Mouse (Mus musculus) CH12.LX (cell line): ENCODE results near the gene Kntc1. TPM values are rescaled to one million over a fixed set of nuclear protein-coding genes. Genes with fewer than 3 reads are reported as not detected.

Source experiments
- DNase-seq: peaks from one replicate; pipeline ENCODE4 v3.0.0-alpha.2; 2013; ENCODE audit errors: extremely low read depth
- H3K27ac ChIP-seq: 2 replicates; pipeline ENCODE4 v1.5.1; 2012; ENCODE audit warnings: low read depth, mild to moderate bottlenecking, control low read depth, moderate library complexity; ENCODE audit not compliant: insufficient read depth
- H3K27me3 ChIP-seq: replicated peaks from 2 replicates; pipeline ENCODE3; 2012; ENCODE audit warnings: inconsistent platforms
- H3K36me3 ChIP-seq, 2 experiments: replicated peaks in 1 of 2; 2 replicates each; pipeline versions ENCODE3 to v1.6.1; 2012; ENCODE audit warnings: inconsistent platforms in 1 of 2, low read length in 1 of 2, mild to moderate bottlenecking in 1 of 2, mixed read lengths in 1 of 2, moderate library complexity in 1 of 2; ENCODE audit not compliant: control insufficient read depth in 1 of 2, insufficient read depth in 1 of 2
- H3K4me1 ChIP-seq, 2 experiments: 2 replicates each; pipeline ENCODE4 v1.6.1; 2012; ENCODE audit warnings: inconsistent platforms in 1 of 2, moderate library complexity in 1 of 2; ENCODE audit not compliant: insufficient read depth in 2 of 2, control insufficient read depth in 1 of 2
- H3K4me2 ChIP-seq: 2 replicates; pipeline ENCODE4 v1.6.1; 2012; ENCODE audit warnings: low read depth, mild to moderate bottlenecking, control low read depth; ENCODE audit not compliant: poor library complexity, insufficient read depth, severe bottlenecking
- H3K4me3 ChIP-seq, 3 experiments: fragments of 150-350 bp in 1 of 3; sonication (generic) in 1 of 3; replicated peaks in 1 of 3; 2 replicates each; pipeline versions ENCODE3 to v1.5.1; 2011 to 2012; ENCODE audit warnings: low read depth in 2 of 3, low read length in 2 of 3, mild to moderate bottlenecking in 2 of 3, moderate library complexity in 2 of 3, control low read depth in 1 of 3, improper control_type of control experiment in 1 of 3, inconsistent platforms in 1 of 3, mixed read lengths in 1 of 3; ENCODE audit not compliant: poor library complexity in 1 of 3
- H3K79me2 ChIP-seq: replicated peaks from 2 replicates; pipeline ENCODE4 v1.6.1; 2012; ENCODE audit warnings: mild to moderate bottlenecking, moderate library complexity; ENCODE audit not compliant: control insufficient read depth, poor library complexity, insufficient read depth, severe bottlenecking; ENCODE audit errors: extremely low read depth
- H3K9ac ChIP-seq: 2 replicates; pipeline ENCODE4 v1.6.1; 2012; ENCODE audit warnings: low read depth, mild to moderate bottlenecking, control low read depth, moderate library complexity; ENCODE audit not compliant: insufficient read depth
- H3K9me3 ChIP-seq: replicated peaks from 2 replicates; pipeline ENCODE3; 2012; ENCODE audit warnings: low read length, inconsistent platforms, mixed read lengths
- BHLHE40 ChIP-seq: IDR thresholded peaks from 2 replicates; pipeline ENCODE4 v1.6.1; 2011; ENCODE audit warnings: mild to moderate bottlenecking, low read depth, low read length, improper control_type of control experiment
- CHD1 ChIP-seq: IDR thresholded peaks from 2 replicates; pipeline ENCODE4 v1.6.1; 2012; ENCODE audit warnings: low read depth, low read length, improper control_type of control experiment, inconsistent platforms
- CTCF ChIP-seq, 2 experiments: IDR thresholded peaks in 1 of 2; conservative IDR thresholded peaks in 1 of 2; 2 replicates each; pipeline ENCODE4 v1.5.1; 2011 to 2012; ENCODE audit warnings: low read depth in 2 of 2, low read length in 2 of 2, improper control_type of control experiment in 1 of 2, inconsistent platforms in 1 of 2, mild to moderate bottlenecking in 1 of 2, moderate library complexity in 1 of 2
- ELF1 ChIP-seq: IDR thresholded peaks from 2 replicates; pipeline ENCODE4 v1.6.1; 2014; ENCODE audit warnings: low read depth, mild to moderate bottlenecking, inconsistent platforms, low read length, improper control_type of control experiment
- ETS1 ChIP-seq: conservative IDR thresholded peaks from 2 replicates; pipeline ENCODE4 v1.6.1; 2012; ENCODE audit warnings: low read depth, mild to moderate bottlenecking, inconsistent platforms, low read length, improper control_type of control experiment, moderate library complexity
- GABPA ChIP-seq: IDR thresholded peaks from 2 replicates; pipeline ENCODE4 v1.6.1; 2012; ENCODE audit warnings: low read depth, low read length, improper control_type of control experiment, inconsistent platforms; ENCODE audit not compliant: insufficient replicate concordance
- HCFC1 ChIP-seq: IDR thresholded peaks from 2 replicates; pipeline ENCODE4 v1.6.1; 2012; ENCODE audit warnings: low read depth, mild to moderate bottlenecking, inconsistent platforms, low read length, improper control_type of control experiment
- KAT2A ChIP-seq: IDR thresholded peaks from 2 replicates; pipeline ENCODE4 v1.6.1; 2012; ENCODE audit warnings: low read length, improper control_type of control experiment, inconsistent platforms; ENCODE audit not compliant: insufficient replicate concordance
- MAFK ChIP-seq: IDR thresholded peaks from 2 replicates; pipeline ENCODE4 v1.6.1; 2011; ENCODE audit warnings: low read length, improper control_type of control experiment; ENCODE audit not compliant: insufficient replicate concordance
- MEF2A ChIP-seq: IDR thresholded peaks from 2 replicates; pipeline ENCODE4 v1.6.1; 2014; ENCODE audit warnings: low read depth, mild to moderate bottlenecking, inconsistent platforms, low read length, improper control_type of control experiment, borderline replicate concordance
- NELFE ChIP-seq: IDR thresholded peaks from 2 replicates; pipeline ENCODE4 v1.6.1; 2011; ENCODE audit warnings: low read depth, low read length, improper control_type of control experiment
- RAD21 ChIP-seq: IDR thresholded peaks from 2 replicates; pipeline ENCODE4 v1.6.1; 2011; ENCODE audit warnings: low read depth, mild to moderate bottlenecking, low read length, improper control_type of control experiment, moderate library complexity
- RCOR1 ChIP-seq: conservative IDR thresholded peaks from 2 replicates; pipeline ENCODE4 v1.6.1; 2012; ENCODE audit warnings: low read depth, mild to moderate bottlenecking, inconsistent platforms, low read length, improper control_type of control experiment
- SIN3A ChIP-seq: IDR thresholded peaks from 2 replicates; pipeline ENCODE4 v1.6.1; 2012; ENCODE audit warnings: low read length, improper control_type of control experiment, inconsistent platforms
- TBP ChIP-seq: conservative IDR thresholded peaks from 2 replicates; pipeline ENCODE4 v1.6.1; 2011; ENCODE audit warnings: low read depth, low read length, improper control_type of control experiment
- TCF12 ChIP-seq: IDR thresholded peaks from 2 replicates; pipeline ENCODE4 v1.6.1; 2014; ENCODE audit warnings: low read depth, mild to moderate bottlenecking, inconsistent platforms, low read length, improper control_type of control experiment
- UBTF ChIP-seq: IDR thresholded peaks from 2 replicates; pipeline ENCODE4 v1.6.1; 2012; ENCODE audit warnings: low read depth, mild to moderate bottlenecking, inconsistent platforms, low read length, improper control_type of control experiment, moderate library complexity
- USF2 ChIP-seq: conservative IDR thresholded peaks from 2 replicates; pipeline ENCODE4 v1.6.1; 2011; ENCODE audit warnings: low read depth, low read length, improper control_type of control experiment
- ZKSCAN1 ChIP-seq: IDR thresholded peaks from 2 replicates; pipeline ENCODE4 v1.6.1; 2012; ENCODE audit warnings: low read depth, inconsistent platforms, low read length, improper control_type of control experiment, borderline replicate concordance
- dilution Hi-C: fragments of 300-500 bp; cut with MboI; formaldehyde crosslinking; loops from 2 replicates; pipeline ENCODE4 v1.14.3; 2020; ENCODE audit warnings: low sequenced_read_pairs; ENCODE audit not compliant: extremely low pct_unique_long_range_greater_than_20kb, extremely low pct_ligation_motif_present
- in situ Hi-C: fragments of 300-500 bp; cut with MboI; formaldehyde crosslinking; loops from 3 replicates; pipeline ENCODE4 v1.14.3; 2019; ENCODE audit warnings: low sequenced_read_pairs, low pct_ligation_motif_present, low pct_unique_long_range_greater_than_20kb, mixed read lengths
- polyA plus RNA-seq: library from polyadenylated mRNA; unstranded; fragments of >175 nt; gene quantifications from 2 replicates; pipeline ENCODE4 v1.2.1, GENCODE M21; 2012; ENCODE audit warnings: low read depth; ENCODE audit not compliant: insufficient read length
- total RNA-seq, 2 experiments: library from RNA; depleted of rRNA; stranded (reverse); fragments of 300-350 nt in 1 of 2; fragments of >200 nt in 1 of 2; gene quantifications; 2 replicates each; pipeline ENCODE4 v1.2.3; 2012 to 2014

The Kntc1 gene
- total and polyA plus RNA-seq, 3 experiments, result 30.4 to 37.4 (median 30.5) TPM

DNA sequence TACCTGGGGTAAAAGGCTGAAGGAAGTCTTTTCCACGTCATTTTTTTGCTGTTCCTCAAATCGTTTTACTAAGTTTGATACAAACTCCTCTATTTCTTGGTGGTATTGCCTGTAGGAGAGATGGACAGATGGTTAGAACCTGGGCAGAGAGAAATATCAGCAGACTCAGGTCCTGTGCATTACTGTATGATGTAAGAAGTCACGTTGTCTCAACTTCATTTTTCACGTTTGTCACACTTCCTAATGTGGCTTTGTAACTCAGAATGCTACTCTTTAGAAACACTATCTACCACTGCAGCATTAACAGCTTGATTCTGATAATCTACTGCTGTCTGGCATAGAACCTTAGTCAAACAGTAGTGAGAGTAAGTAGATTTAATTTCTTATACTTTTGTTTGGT is 34.9 kb upstream of the Kntc1 start:
- peaks cover 4 to 24% of the 10 kb centered on the region in 2 experiments; a peak in 3 of 4 replicates for H3K4me1 ChIP-seq
- peaks cover 59 to 83% of the 10 kb centered on the region in 2 experiments for H3K36me3 ChIP-seq
- no peaks in the 10 kb centered on the region for H3K9me3 ChIP-seq
- H3K27me3 ChIP-seq, result no peaks in the 10 kb centered on the region
- in situ Hi-C loops (no loop called here), dilution Hi-C loops (no loop called here)
- DNase-seq, result no peak
- no peak overlapping the region for H3K4me3 ChIP-seq
- H3K79me2 ChIP-seq, result peaks cover 33% of the 10 kb centered on the region
- no peak overlapping the region for H3K27ac ChIP-seq
- TF ChIP-seq GABPA, result no peak
- TF ChIP-seq BHLHE40, result no peak
- no peak for TF ChIP-seq RAD21
- no peak for TF ChIP-seq UBTF
- no peak for TF ChIP-seq RCOR1
- no peak for TF ChIP-seq TBP
- no peak for TF ChIP-seq USF2
- no peak for TF ChIP-seq KAT2A
- no peak for TF ChIP-seq ZKSCAN1
- no peak for TF ChIP-seq HCFC1
- TF ChIP-seq CHD1, result no peak
- TF ChIP-seq TCF12, result no peak
- no peak for TF ChIP-seq MEF2A
- TF ChIP-seq SIN3A, result no peak
- TF ChIP-seq MAFK, result no peak
- TF ChIP-seq ELF1, result no peak
- TF ChIP-seq ETS1, result no peak
- no peak for TF ChIP-seq NELFE
- no peak for TF ChIP-seq CTCF (conservative IDR thresholded peaks at IDR 0.05 in 1 of 2, IDR thresholded peaks at IDR 0.05 in 1 of 2; ENCODE audit: low read depth in 2 of 2, low read length in 2 of 2)
- no peak overlapping the region for H3K4me2 ChIP-seq
- H3K9ac ChIP-seq, result no peak overlapping the region
